Mouse (Mus musculus): Measurements from ENCODE around the gene Gpr137b. TPM values are rescaled to one million over a fixed set of nuclear protein-coding genes. Genes with fewer than 3 reads are reported as not detected.
"Not testable (repeated sequence)": the region's sequence is repeated elsewhere in the genome, so short reads cannot be mapped to it uniquely, and the experiment has no call there.

The Gpr137b gene
- total and polyA plus RNA-seq, 3 experiments: 6.1 to 25.2 (median 8.6) TPM

DNA sequence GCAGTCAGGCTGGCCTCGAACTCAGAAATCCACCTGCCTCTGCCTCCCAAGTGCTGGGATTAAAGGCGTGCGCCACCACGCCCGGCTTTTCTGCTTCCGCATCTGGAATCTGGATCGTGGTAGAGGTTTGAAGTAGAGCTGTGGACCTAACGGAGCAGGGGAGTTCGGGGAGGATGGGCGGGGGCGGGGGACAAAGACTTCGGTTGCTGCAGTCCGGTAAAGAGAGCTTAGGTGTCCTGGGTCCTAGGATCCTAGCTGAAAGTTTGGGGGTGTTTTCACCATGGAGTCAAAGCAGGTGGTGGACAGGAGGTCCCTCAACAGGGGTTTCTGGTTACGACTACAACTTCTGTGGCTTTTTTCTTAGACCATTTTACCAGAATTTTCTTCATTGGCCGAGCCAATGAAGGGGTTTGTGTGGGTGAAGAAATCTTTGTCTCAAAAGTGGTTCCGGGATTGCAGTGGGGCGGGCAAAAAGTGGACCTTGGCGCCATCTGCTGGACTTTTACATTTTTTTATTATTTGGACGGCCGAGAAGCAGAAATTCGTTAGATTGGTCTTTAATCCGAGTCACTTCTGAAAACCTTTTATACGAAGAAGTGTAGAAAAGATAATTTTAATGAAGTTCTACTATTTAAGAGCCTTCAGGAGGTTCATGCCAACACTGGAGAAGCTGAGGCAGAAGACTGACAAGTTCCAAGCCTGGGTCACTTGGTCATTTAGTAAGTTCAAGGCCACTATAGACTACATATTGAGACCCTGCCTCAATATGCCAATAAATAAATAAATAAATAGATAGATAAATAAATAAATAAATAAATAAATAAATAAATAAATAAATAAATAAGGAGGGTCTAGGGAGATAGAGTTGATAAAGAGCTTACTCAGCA, 21.5 kb upstream of the Gpr137b start:
- intact Hi-C loops (cut with DNase I); H3K79me2 ChIP-seq (replicated peaks; ENCODE audit: control insufficient read depth, insufficient read depth, low read length); H3K36me3 ChIP-seq (ENCODE audit: control insufficient read depth, insufficient read depth, low read length); H3K4me1 ChIP-seq (ENCODE audit: control insufficient read depth, insufficient read depth, low read length); H3K27me3 ChIP-seq (ENCODE audit: control insufficient read depth, insufficient read depth, low read length); H3K9ac ChIP-seq (ENCODE audit: low read depth, low read length); H3K27ac ChIP-seq; H3K4me3 ChIP-seq: not testable (repeated sequence)
- TF ChIP-seq CTCF (IDR thresholded peaks at IDR 0.05): peak; percentile 66
- WGBS: 30% methylated on average over 23 of the region's 23 CpGs
- peak; percentile 36 to 48 for DNase-seq

DNA sequence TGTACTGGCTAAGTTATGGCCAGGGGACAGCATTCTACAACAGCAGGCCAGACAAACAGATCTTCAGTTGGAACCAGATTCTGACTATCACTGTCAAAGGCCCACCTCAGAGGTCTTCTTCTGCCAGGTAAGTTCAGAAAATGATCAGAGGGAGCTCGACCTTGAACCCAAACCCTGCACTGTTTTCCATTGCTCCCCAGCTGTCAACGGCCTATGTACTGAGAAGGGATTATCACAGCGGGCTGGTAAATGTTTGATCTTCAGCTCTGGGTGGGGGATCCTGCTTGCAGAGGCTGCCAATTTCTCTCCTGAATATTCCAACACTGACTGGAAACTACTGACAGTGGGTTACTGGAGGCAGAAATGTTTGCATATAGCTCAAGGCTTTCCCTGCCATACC, 20.4 kb upstream of the Gpr137b start:
- no peaks in the 10 kb centered on the region for H3K27me3 ChIP-seq (ENCODE audit: control insufficient read depth, insufficient read depth, low read length)
- no peaks in the 10 kb centered on the region for H3K4me1 ChIP-seq (ENCODE audit: control insufficient read depth, insufficient read depth, low read length)
- no peak overlapping the region for H3K27ac ChIP-seq
- 61% methylated on average over 3 of the region's 3 CpGs for WGBS
- no peaks in the 10 kb centered on the region for H3K36me3 ChIP-seq (ENCODE audit: control insufficient read depth, insufficient read depth, low read length)
- no peak overlapping the region for H3K9ac ChIP-seq (ENCODE audit: low read depth, low read length)
- H3K79me2 ChIP-seq (replicated peaks; ENCODE audit: control insufficient read depth, insufficient read depth, low read length): no peaks in the 10 kb centered on the region
- TF ChIP-seq CTCF (IDR thresholded peaks at IDR 0.05): no peak
- no peak overlapping the region for H3K4me3 ChIP-seq
- no peak for DNase-seq
- intact Hi-C loops (cut with DNase I): loop anchor here (5.0 kb wide), 1 partner anchor 67 kb away; no protein-coding TSS in a partner anchor

DNA sequence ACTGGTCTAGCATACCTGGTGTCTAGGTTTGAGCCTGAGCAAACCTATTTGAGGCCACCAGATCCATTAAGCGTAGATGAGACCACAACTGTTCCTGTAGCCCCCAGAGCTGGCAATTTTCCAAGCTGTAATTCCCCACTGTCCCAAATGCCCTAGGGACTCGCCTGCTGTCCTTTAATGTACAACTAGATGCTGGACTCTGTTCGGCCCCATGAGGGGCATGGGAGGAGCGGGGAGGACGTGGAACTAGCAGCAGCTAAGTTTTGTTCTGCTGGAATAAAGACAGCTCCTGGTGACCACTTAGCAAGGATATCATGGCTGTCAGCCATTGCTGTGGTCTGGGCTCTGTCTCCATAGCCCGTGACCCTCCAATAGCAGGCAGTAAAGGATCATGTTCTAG, 11.7 kb upstream of the Gpr137b start:
- intact Hi-C loops (cut with DNase I); H3K27ac ChIP-seq; H3K79me2 ChIP-seq (replicated peaks; ENCODE audit: control insufficient read depth, insufficient read depth, low read length); H3K4me3 ChIP-seq; H3K4me1 ChIP-seq (ENCODE audit: control insufficient read depth, insufficient read depth, low read length); H3K36me3 ChIP-seq (ENCODE audit: control insufficient read depth, insufficient read depth, low read length); H3K9ac ChIP-seq (ENCODE audit: low read depth, low read length); H3K27me3 ChIP-seq (ENCODE audit: control insufficient read depth, insufficient read depth, low read length); DNase-seq: not testable (repeated sequence)
- WGBS: no CpG with 5 or more reads among the region's 6 CpGs

- DNase-seq; H3K4me3 ChIP-seq; H3K79me2 ChIP-seq (replicated peaks; ENCODE audit: control insufficient read depth, insufficient read depth, low read length); H3K27ac ChIP-seq; H3K9ac ChIP-seq (ENCODE audit: low read depth, low read length); H3K4me1 ChIP-seq (ENCODE audit: control insufficient read depth, insufficient read depth, low read length); H3K27me3 ChIP-seq (ENCODE audit: control insufficient read depth, insufficient read depth, low read length); intact Hi-C loops (cut with DNase I); H3K36me3 ChIP-seq (ENCODE audit: control insufficient read depth, insufficient read depth, low read length): not testable (repeated sequence)
- WGBS: 65% methylated on average over 6 of the region's 6 CpGs
Observed at GRCm38 (mm10) chr13:13404517-13405155, 10.8 kb upstream of the Gpr137b start.

DNA sequence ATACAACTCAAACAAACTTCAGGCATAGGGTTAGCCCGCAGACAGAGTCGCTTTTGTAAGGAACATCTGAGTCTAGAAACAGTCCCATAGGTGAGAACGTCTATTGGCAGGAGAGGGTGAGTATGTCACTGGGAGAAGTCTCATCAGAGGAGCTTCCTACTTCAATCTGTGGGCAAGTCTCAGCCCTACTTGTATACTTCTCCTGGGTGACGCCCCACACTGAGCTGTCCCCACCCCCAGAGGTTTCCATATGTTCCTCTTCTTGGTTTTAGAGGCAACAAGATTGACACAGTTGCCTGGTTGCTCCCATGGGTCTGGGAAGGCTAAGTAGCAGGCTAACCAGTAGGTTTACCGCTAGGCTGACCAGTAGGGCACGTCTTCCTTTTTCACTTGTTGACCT, 10.0 kb upstream of the Gpr137b start:
- H3K27me3 ChIP-seq (ENCODE audit: control insufficient read depth, insufficient read depth, low read length); H3K4me3 ChIP-seq; intact Hi-C loops (cut with DNase I); H3K4me1 ChIP-seq (ENCODE audit: control insufficient read depth, insufficient read depth, low read length); H3K79me2 ChIP-seq (replicated peaks; ENCODE audit: control insufficient read depth, insufficient read depth, low read length); H3K9ac ChIP-seq (ENCODE audit: low read depth, low read length); H3K27ac ChIP-seq; H3K36me3 ChIP-seq (ENCODE audit: control insufficient read depth, insufficient read depth, low read length); DNase-seq: not testable (repeated sequence)
- WGBS: 84% methylated on average over 5 of the region's 6 CpGs

- H3K4me3 ChIP-seq; H3K36me3 ChIP-seq (ENCODE audit: control insufficient read depth, insufficient read depth, low read length); H3K79me2 ChIP-seq (replicated peaks; ENCODE audit: control insufficient read depth, insufficient read depth, low read length); DNase-seq; H3K27me3 ChIP-seq (ENCODE audit: control insufficient read depth, insufficient read depth, low read length); intact Hi-C loops (cut with DNase I); H3K4me1 ChIP-seq (ENCODE audit: control insufficient read depth, insufficient read depth, low read length); H3K27ac ChIP-seq; H3K9ac ChIP-seq (ENCODE audit: low read depth, low read length): not testable (repeated sequence)
- WGBS: 81% methylated on average over 3 of the region's 3 CpGs
Observed at GRCm38 (mm10) chr13:13403366-13403765, 9.6 kb upstream of the Gpr137b start.

DNA sequence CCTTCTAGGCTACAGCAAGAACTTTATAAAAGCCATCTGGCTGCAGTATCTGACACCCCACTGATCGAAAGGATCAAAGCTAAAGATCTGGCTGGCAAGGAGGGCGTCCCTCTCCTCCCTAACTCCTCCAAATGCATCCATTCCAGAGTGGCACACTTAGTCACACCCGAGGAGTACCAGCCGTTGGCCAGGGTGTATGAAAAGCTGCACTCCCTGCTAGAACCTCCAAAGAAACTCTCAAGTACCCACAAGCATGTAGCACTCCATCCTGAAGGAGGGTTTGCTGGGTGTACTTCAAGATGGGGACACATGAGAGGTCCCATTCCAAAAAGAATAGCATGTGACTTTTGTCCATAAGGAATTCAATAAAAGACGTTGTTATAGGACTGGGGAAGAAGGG, 9.0 kb upstream of the Gpr137b start:
- H3K9ac ChIP-seq (ENCODE audit: low read depth, low read length); H3K79me2 ChIP-seq (replicated peaks; ENCODE audit: control insufficient read depth, insufficient read depth, low read length); H3K27ac ChIP-seq; H3K4me3 ChIP-seq; H3K27me3 ChIP-seq (ENCODE audit: control insufficient read depth, insufficient read depth, low read length); DNase-seq; H3K4me1 ChIP-seq (ENCODE audit: control insufficient read depth, insufficient read depth, low read length); intact Hi-C loops (cut with DNase I); H3K36me3 ChIP-seq (ENCODE audit: control insufficient read depth, insufficient read depth, low read length): not testable (repeated sequence)
- WGBS: 75% methylated on average over 5 of the region's 5 CpGs

DNA sequence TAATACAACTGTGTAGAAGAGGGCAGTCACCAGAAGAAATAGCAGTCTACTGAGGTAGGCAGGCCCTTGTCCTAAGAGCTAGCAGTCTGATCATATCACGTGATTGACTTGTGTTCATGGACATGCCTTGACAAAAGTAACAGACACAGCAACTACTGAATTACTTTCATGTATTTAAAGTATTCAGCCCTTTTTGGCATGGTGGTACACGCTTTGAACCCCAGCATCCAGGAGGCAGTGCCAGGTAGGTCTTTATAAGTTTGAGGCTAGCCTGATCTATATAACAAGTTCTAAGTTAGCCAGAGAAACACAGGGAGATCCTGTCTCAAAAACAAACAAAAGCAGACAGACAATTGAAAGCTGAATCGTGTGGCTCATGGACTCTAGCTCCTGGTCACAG, 7.0 kb upstream of the Gpr137b start:
- H3K4me3 ChIP-seq; H3K79me2 ChIP-seq (replicated peaks; ENCODE audit: control insufficient read depth, insufficient read depth, low read length); H3K4me1 ChIP-seq (ENCODE audit: control insufficient read depth, insufficient read depth, low read length); H3K36me3 ChIP-seq (ENCODE audit: control insufficient read depth, insufficient read depth, low read length); intact Hi-C loops (cut with DNase I); DNase-seq; H3K27ac ChIP-seq; H3K27me3 ChIP-seq (ENCODE audit: control insufficient read depth, insufficient read depth, low read length); H3K9ac ChIP-seq (ENCODE audit: low read depth, low read length): not testable (repeated sequence)
- WGBS: 67% methylated on average over 3 of the region's 3 CpGs

GRCm38 (mm10) chr13:13394096-13394395, 232 bp upstream of the Gpr137b start:
- H3K27me3 ChIP-seq (ENCODE audit: control insufficient read depth, insufficient read depth, low read length); H3K36me3 ChIP-seq (ENCODE audit: control insufficient read depth, insufficient read depth, low read length); H3K4me3 ChIP-seq; H3K9ac ChIP-seq (ENCODE audit: low read depth, low read length); intact Hi-C loops (cut with DNase I); H3K4me1 ChIP-seq (ENCODE audit: control insufficient read depth, insufficient read depth, low read length); H3K27ac ChIP-seq; H3K79me2 ChIP-seq (replicated peaks; ENCODE audit: control insufficient read depth, insufficient read depth, low read length): not testable (repeated sequence)
- WGBS: under 1% methylated on average over 15 of the region's 15 CpGs
- DNase-seq: peak; percentile 25 to 40
